Mouse (Mus musculus) midbrain, embryonic 16.5 days (tissue): ENCODE measurements around the gene Gm21704. TPM values are rescaled to one million over a fixed set of nuclear protein-coding genes. Genes with fewer than 3 reads are reported as not detected.
"Not testable (repeated sequence)": the region's sequence is repeated elsewhere in the genome, so short reads cannot be mapped to it uniquely, and the experiment has no call there.

Source experiments
- ATAC-seq: fragments of 200-750 bp; cut with Nextera tagmentation; 2 replicates; pipeline ENCODE4 v1.8.0; 2017; ENCODE audit warnings: moderate TSS enrichment
- H3K27ac ChIP-seq: fragments of 300-500 bp; sonication (generic); 2 replicates; pipeline ENCODE4 v1.5.1; 2014; ENCODE audit warnings: mild to moderate bottlenecking, low read length, mixed read lengths
- H3K27me3 ChIP-seq: fragments of 300-500 bp; sonication (generic); 2 replicates; pipeline ENCODE4 v1.6.1; 2014; ENCODE audit warnings: low read depth, low read length, mixed read lengths; ENCODE audit not compliant: control insufficient read depth, insufficient read depth
- H3K36me3 ChIP-seq: fragments of 300-500 bp; sonication (generic); 2 replicates; pipeline ENCODE4 v1.6.1; 2014; ENCODE audit warnings: mild to moderate bottlenecking, low read length, moderate library complexity, mixed read lengths; ENCODE audit not compliant: control insufficient read depth, insufficient read depth
- H3K4me1 ChIP-seq: fragments of 300-500 bp; sonication (generic); 2 replicates; pipeline ENCODE4 v1.6.1; 2014; ENCODE audit warnings: mild to moderate bottlenecking, low read length, mixed read lengths; ENCODE audit not compliant: control insufficient read depth, insufficient read depth
- H3K4me2 ChIP-seq: fragments of 300-500 bp; sonication (generic); 2 replicates; pipeline ENCODE4 v1.6.1; 2014; ENCODE audit warnings: mild to moderate bottlenecking, low read length, mixed read lengths
- H3K4me3 ChIP-seq: fragments of 300-500 bp; sonication (generic); 2 replicates; pipeline ENCODE4 v1.5.1; 2014; ENCODE audit warnings: low read depth, mild to moderate bottlenecking, low read length, moderate library complexity, mixed read lengths
- H3K9ac ChIP-seq: fragments of 300-500 bp; sonication (generic); 2 replicates; pipeline ENCODE4 v1.6.1; 2014; ENCODE audit warnings: low read depth, low read length, mixed read lengths
- H3K9me3 ChIP-seq: fragments of 300-500 bp; sonication (generic); replicated peaks from 2 replicates; pipeline ENCODE4 v1.6.1; 2014; ENCODE audit warnings: mild to moderate bottlenecking, low read length, mixed read lengths; ENCODE audit not compliant: control insufficient read depth, poor library complexity, severe bottlenecking
- WGBS: fragments of 180-500 bp; shearing (Covaris S2); extraction: QIAGEN DNeasy Blood & Tissue Kit; methylation state at CpG from one replicate; pipeline ENCODE4 v1.1.7; 2014; 5-methylcytosine and 5-hydroxymethylcytosine counted together
- polyA plus RNA-seq: library from polyadenylated mRNA; unstranded; fragments of >200 nt; fragmentation: Nextera tagmentation; extraction: Ambion mirVana; gene quantifications from 2 replicates; pipeline ENCODE4 v1.2.1, GENCODE M21; 2015

Gm21704 gene
- not detected in 2 replicates for polyA plus RNA-seq

DNA sequence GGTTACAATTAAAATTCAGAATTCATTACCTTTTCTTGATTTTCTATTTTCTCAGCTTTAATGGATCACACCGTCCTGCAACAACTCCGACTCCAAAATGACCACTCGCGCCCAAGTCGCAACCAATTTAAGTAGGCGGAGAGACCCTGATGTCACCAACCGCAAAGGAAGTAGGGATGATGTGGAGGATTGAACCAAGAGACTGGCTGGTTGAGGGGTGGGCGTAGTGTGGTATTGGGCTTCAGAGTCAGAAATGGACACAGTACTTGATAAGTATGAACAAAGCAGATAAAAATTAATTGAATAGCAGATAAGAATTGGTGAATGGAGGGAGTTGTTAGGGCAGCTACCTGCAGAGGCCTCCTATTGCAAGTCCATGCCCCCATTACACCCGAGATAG is at the start of gene Gm21704, which contains the start of gene Gm21708:
TSS of gene Gm21704 (minus strand) at position 101 of the 400 bp plus-strand sequence.
TSS of gene Gm21708 (minus strand) at position 101 of the 400 bp plus-strand sequence.
- no CpG with 5 or more reads among the region's 9 CpGs for WGBS
- H3K9ac ChIP-seq, ATAC-seq, H3K27ac ChIP-seq, H3K9me3 ChIP-seq, H3K27me3 ChIP-seq, H3K4me3 ChIP-seq, H3K36me3 ChIP-seq, H3K4me1 ChIP-seq, H3K4me2 ChIP-seq: not testable (repeated sequence)

DNA sequence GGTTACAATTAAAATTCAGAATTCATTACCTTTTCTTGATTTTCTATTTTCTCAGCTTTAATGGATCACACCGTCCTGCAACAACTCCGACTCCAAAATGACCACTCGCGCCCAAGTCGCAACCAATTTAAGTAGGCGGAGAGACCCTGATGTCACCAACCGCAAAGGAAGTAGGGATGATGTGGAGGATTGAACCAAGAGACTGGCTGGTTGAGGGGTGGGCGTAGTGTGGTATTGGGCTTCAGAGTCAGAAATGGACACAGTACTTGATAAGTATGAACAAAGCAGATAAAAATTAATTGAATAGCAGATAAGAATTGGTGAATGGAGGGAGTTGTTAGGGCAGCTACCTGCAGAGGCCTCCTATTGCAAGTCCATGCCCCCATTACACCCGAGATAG is 64.7 kb downstream of the Gm21704 start, which contains the start of gene Gm21693:
TSS of gene Gm21693 (minus strand) at position 101 of the 400 bp plus-strand sequence.
- not testable (repeated sequence) for H3K4me1 ChIP-seq, H3K27ac ChIP-seq, H3K36me3 ChIP-seq, ATAC-seq, H3K4me2 ChIP-seq, H3K9me3 ChIP-seq, H3K4me3 ChIP-seq, H3K9ac ChIP-seq, H3K27me3 ChIP-seq
- no CpG with 5 or more reads among the region's 9 CpGs for WGBS

DNA sequence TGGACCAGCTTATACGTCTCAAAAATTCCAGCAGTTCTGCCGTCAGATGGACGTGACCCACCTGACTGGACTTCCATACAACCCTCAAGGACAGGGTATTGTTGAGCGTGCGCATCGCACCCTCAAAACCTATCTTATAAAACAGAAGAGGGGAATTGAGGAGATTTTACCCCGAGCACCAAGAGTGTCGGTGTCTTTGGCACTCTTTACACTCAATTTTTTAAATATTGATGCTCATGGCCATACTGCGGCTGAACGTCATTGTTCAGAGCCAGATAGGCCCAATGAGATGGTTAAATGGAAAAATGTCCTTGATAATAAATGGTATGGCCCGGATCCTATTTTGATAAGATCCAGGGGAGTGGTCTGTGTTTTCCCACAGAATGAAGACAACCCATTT is 69.3 kb downstream of the Gm21704 start:
- WGBS = no CpG with 5 or more reads among the region's 11 CpGs
- not testable (repeated sequence) for H3K27me3 ChIP-seq, H3K36me3 ChIP-seq, H3K4me2 ChIP-seq, H3K4me1 ChIP-seq, ATAC-seq, H3K9me3 ChIP-seq, H3K9ac ChIP-seq, H3K27ac ChIP-seq, H3K4me3 ChIP-seq

Other genes with a start within 250 kb of the Gm21704 start
- not detected in 2 replicates for gene Gm21677, start 103.7 kb downstream of the Gm21704 start, polyA plus RNA-seq
- gene Gm21693, start 64.8 kb downstream of the Gm21704 start, polyA plus RNA-seq = not detected in 2 replicates
- gene Gm21708, start within 50 bp of the Gm21704 start, polyA plus RNA-seq = not detected in 2 replicates